Mouse (Mus musculus): ENCODE measurements around the gene Sbno1. TPM values are rescaled to one million over a fixed set of nuclear protein-coding genes. Genes with fewer than 3 reads are reported as not detected.

The Sbno1 gene
- total and polyA plus RNA-seq, 2 experiments from 2014 or later = 41.0 to 80.4 TPM

DNA sequence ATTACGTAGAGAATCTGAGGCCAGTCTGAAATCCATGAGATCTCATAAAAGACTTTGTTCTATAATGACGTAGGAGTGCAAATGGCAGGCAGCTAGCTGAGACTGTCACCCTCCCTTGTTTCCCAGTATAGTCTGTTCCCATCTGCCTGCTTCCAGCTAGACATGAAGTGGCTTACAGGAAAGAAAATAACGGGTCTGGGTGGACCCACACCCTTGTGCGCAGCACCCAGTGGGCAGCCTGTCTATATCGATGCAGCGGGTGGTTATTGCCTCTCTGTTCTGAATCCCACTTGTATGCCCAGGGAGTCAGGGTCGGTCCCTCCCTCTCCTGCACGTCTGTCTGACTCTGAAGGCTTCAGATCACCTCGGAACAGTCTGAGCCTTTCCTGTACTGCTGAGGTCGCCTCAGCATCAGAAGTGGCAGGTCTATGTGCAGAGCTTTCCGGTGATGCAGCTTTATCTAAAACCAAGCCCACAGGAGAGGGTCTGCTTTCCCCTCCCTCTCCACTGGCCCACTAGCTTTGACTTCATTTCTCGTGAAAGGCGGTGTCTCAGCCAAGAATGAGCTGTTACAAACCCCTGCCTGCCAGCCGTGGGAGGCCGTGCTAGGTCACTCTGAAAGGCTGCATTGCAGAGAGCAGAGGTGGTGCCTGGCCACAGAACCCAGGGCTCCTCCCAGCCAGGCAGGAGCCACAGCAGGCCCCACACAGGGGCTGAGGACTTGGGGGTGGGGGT is 26.9 kb upstream of the Sbno1 start:
- Histone ChIP-seq H3K9ac (replicated peaks; ENCODE audit: low read length, poor library complexity, severe bottlenecking) (no peak overlapping the region), H3K4me1 (ENCODE audit: insufficient read depth, low read length) (no peaks in the 10 kb centered on the region), H3K4me2 (ENCODE audit: low read depth, low read length, poor library complexity, severe bottlenecking) (no peak overlapping the region), H3K9me3 (ENCODE audit: low read length) (no peaks in the 10 kb centered on the region), H3K36me3 (ENCODE audit: insufficient read depth, low read length) (peaks cover 81% of the 10 kb centered on the region), H3K4me3 (ENCODE audit: low read depth, low read length) (no peak overlapping the region), H3K27me3 (ENCODE audit: insufficient read depth, low read length) (no peaks in the 10 kb centered on the region), H3K27ac (ENCODE audit: low read depth, low read length) (0 out of 2 replicates have a peak overlapping the region, but pooled peaks have one; percentile 4)
- ATAC-seq (ENCODE audit: low FRiP score) (no peak), DNase-seq (ENCODE audit: low spot score) (no peak)
- WGBS = 75% methylated on average over 15 of the region's 15 CpGs
- TF ChIP-seq CTCF (IDR thresholded peaks at IDR 0.05) = no peak

DNA sequence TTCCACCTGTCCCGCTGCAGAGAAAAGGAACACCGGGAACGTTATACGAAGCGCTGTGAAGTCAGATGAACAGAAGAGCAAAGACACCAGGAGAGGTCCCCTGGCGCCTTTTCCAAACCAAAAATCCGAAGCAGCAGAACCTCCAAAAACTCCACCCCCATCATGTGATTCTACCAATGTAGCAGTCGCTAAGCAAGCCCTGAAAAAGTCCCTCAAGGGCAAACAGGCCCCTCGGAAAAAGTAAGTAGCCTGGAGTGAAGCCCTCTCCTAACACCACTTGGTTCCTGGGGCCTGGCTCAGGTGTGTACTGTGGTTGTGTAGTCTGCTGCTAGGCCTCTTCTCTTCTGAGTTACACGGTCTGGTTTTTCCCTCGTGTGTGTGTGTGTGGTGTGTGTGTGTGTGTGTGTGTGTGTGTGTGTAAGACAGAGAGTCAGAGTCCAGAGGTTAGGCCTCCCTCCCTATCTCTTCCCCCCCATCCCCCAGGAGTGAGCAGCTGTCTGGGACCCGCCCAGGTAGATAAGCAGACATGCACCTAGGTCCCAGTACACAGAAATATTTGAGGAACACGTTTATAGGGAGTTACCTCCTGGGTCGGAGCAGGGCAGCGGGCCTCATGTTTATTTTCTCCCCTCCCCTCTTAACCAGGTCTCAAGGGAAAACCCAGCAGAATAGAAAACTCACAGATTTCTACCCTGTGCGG is 25.0 kb upstream of the Sbno1 start:
- no peak overlapping the region for H3K4me2 ChIP-seq (ENCODE audit: low read depth, low read length, poor library complexity, severe bottlenecking)
- H3K4me3 ChIP-seq (ENCODE audit: low read depth, low read length) = no peak overlapping the region
- H3K27me3 ChIP-seq (ENCODE audit: insufficient read depth, low read length) = no peaks in the 10 kb centered on the region
- WGBS = 86% methylated on average over 16 of the region's 16 CpGs
- peaks cover 66% of the 10 kb centered on the region for H3K36me3 ChIP-seq (ENCODE audit: insufficient read depth, low read length)
- peaks cover 7% of the 10 kb centered on the region; the same call in 1 of the 2 replicates for H3K4me1 ChIP-seq (ENCODE audit: insufficient read depth, low read length)
- H3K9ac ChIP-seq (replicated peaks; ENCODE audit: low read length, poor library complexity, severe bottlenecking) = no peak overlapping the region
- DNase-seq (ENCODE audit: low spot score) (no peak), ATAC-seq (ENCODE audit: low FRiP score) (no peak)
- H3K9me3 ChIP-seq (ENCODE audit: low read length) = no peaks in the 10 kb centered on the region
- H3K27ac ChIP-seq (ENCODE audit: low read depth, low read length) = no peak overlapping the region
- no peak for TF ChIP-seq CTCF (IDR thresholded peaks at IDR 0.05)

DNA sequence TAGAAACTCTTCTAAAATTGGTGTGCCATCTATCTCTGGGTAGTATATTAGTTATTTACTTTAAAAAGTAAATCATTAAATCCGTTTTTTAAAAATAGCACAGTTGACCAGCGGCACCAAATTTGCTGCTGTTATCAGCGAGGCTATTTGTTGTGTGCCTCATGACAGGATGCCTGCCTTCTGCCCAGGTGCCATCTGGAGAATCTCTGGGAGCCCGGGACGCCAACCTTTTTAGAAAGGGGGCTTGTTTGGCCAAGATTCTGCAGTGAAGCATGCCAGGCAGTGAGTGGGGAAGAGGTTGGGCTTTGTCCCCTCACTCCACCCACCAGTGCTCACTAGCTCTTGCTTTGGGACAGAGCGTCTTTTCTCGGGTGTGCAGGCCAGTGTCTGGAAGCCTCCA is 24.2 kb upstream of the Sbno1 start:
- Histone ChIP-seq H3K9me3 (ENCODE audit: low read length) (no peaks in the 10 kb centered on the region), H3K9ac (replicated peaks; ENCODE audit: low read length, poor library complexity, severe bottlenecking) (no peak overlapping the region), H3K27ac (ENCODE audit: low read depth, low read length) (no peak overlapping the region), H3K4me2 (ENCODE audit: low read depth, low read length, poor library complexity, severe bottlenecking) (no peak overlapping the region), H3K36me3 (ENCODE audit: insufficient read depth, low read length) (peaks cover 62% of the 10 kb centered on the region), H3K4me1 (ENCODE audit: insufficient read depth, low read length) (peaks cover 7% of the 10 kb centered on the region; the same call in 1 of the 2 replicates), H3K4me3 (ENCODE audit: low read depth, low read length) (no peak overlapping the region), H3K27me3 (ENCODE audit: insufficient read depth, low read length) (no peaks in the 10 kb centered on the region)
- no peak for ATAC-seq (ENCODE audit: low FRiP score)
- TF ChIP-seq CTCF (IDR thresholded peaks at IDR 0.05) = no peak
- WGBS = 93% methylated on average over 7 of the region's 7 CpGs
- no peak for DNase-seq (ENCODE audit: low spot score)

DNA sequence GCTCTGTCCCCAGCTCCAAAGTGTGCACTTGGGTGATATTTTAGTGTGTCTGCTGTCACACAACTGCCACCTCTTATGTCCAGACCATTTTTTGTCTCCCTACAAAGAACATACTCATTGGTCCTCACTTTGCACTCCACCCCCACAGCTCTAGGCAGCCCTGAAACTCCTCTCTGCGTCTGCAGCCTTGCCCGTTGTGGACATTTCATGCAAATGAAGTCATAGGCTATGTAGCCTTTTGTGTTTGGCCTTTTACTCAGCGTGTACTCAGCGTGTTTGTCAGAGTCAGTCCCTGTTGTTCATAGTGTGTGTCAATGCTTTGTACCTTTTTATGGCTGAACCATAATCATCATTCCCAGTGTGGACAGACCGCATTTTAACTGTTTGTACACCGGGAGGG is 23.7 kb upstream of the Sbno1 start:
- no peaks in the 10 kb centered on the region for H3K9me3 ChIP-seq (ENCODE audit: low read length)
- 76% methylated on average over 6 of the region's 6 CpGs for WGBS
- H3K9ac ChIP-seq (replicated peaks; ENCODE audit: low read length, poor library complexity, severe bottlenecking) = no peak overlapping the region
- H3K4me1 ChIP-seq (ENCODE audit: insufficient read depth, low read length) = peaks cover 7% of the 10 kb centered on the region; the same call in 1 of the 2 replicates
- DNase-seq (ENCODE audit: low spot score) (no peak), ATAC-seq (ENCODE audit: low FRiP score) (no peak)
- TF ChIP-seq CTCF (IDR thresholded peaks at IDR 0.05) = no peak
- H3K27me3 ChIP-seq (ENCODE audit: insufficient read depth, low read length) = no peaks in the 10 kb centered on the region
- H3K4me2 ChIP-seq (ENCODE audit: low read depth, low read length, poor library complexity, severe bottlenecking) = no peak overlapping the region
- H3K27ac ChIP-seq (ENCODE audit: low read depth, low read length) = no peak overlapping the region
- peaks cover 59% of the 10 kb centered on the region for H3K36me3 ChIP-seq (ENCODE audit: insufficient read depth, low read length)
- no peak overlapping the region for H3K4me3 ChIP-seq (ENCODE audit: low read depth, low read length)

DNA sequence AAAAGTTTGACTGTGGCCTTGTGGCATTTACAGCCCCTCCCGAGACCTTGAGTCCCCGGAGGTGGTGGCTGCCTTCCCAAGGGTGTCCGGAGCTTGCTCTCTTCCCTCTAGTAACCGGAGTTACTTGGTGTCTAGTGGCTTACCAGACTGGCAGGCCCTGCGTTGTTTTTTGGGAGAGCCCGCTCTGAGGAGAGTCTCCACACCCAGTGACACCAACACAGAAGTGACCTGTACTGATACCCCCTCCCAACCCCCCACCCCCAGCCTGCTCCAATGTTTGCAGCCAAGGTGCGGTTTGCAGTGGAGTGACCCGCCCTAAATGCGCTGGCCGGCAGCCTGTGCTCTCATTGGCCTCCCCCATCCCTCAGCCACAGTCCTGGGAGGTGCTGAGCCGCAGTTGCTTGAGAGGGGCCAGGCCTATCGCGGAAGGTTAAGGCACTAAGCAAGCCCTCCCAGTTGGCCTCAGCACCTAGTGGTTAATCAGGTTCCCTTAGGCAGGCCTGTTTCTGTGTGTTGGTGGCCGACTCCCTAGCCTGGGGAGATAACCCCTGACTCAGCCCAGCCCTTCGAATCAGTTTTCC is 20.6 kb upstream of the Sbno1 start:
- 3% methylated on average over 15 of the region's 15 CpGs for WGBS
- Histone ChIP-seq H3K4me1 (ENCODE audit: insufficient read depth, low read length) (peaks cover 7% of the 10 kb centered on the region; the same call in 1 of the 2 replicates), H3K4me2 (ENCODE audit: low read depth, low read length, poor library complexity, severe bottlenecking) (peak overlapping the region; percentile 90), H3K9ac (replicated peaks; ENCODE audit: low read length, poor library complexity, severe bottlenecking) (peak overlapping the region; percentile 97), H3K4me3 (ENCODE audit: low read depth, low read length) (peak overlapping the region; percentile 90), H3K27me3 (ENCODE audit: insufficient read depth, low read length) (no peaks in the 10 kb centered on the region), H3K9me3 (ENCODE audit: low read length) (no peaks in the 10 kb centered on the region), H3K36me3 (ENCODE audit: insufficient read depth, low read length) (peaks cover 35% of the 10 kb centered on the region), H3K27ac (ENCODE audit: low read depth, low read length) (no peak overlapping the region)
- DNase-seq (ENCODE audit: low spot score) = no peak
- no peak for TF ChIP-seq CTCF (IDR thresholded peaks at IDR 0.05)
- no peak for ATAC-seq (ENCODE audit: low FRiP score)
